Mouse (Mus musculus) midbrain, postnatal 0 days (tissue): Measurements from ENCODE around the gene Tmem11. TPM values are rescaled to one million over a fixed set of nuclear protein-coding genes. Genes with fewer than 3 reads are reported as not detected.

Experiments
- ATAC-seq: fragments of 200-750 bp; cut with Nextera tagmentation; 2 replicates; pipeline ENCODE4 v1.8.0; 2017; ENCODE audit warnings: moderate number of reproducible peaks, mild to moderate bottlenecking, moderate TSS enrichment, moderate library complexity; ENCODE audit not compliant: low FRiP score
- DNase-seq: peaks from one replicate; pipeline ENCODE4 v3.0.0-alpha.2; 2015; ENCODE audit warnings: low spot score
- H3K27ac ChIP-seq: fragments of 300-500 bp; sonication (generic); 2 replicates; pipeline ENCODE4 v1.5.1; 2014; ENCODE audit warnings: low read depth, mild to moderate bottlenecking, low read length, mixed read lengths
- H3K27me3 ChIP-seq: fragments of 300-500 bp; sonication (generic); 2 replicates; pipeline ENCODE4 v1.6.1; 2014; ENCODE audit warnings: low read length, control low read depth, mixed read lengths; ENCODE audit not compliant: insufficient read depth
- H3K36me3 ChIP-seq: fragments of 300-500 bp; sonication (generic); 2 replicates; pipeline ENCODE4 v1.6.1; 2014; ENCODE audit warnings: low read length, control low read depth, mixed read lengths; ENCODE audit not compliant: insufficient read depth
- H3K4me1 ChIP-seq: fragments of 300-500 bp; sonication (generic); 2 replicates; pipeline ENCODE4 v1.6.1; 2014; ENCODE audit warnings: mild to moderate bottlenecking, control low read depth, antibody characterized with exemption, low read length, mixed read lengths; ENCODE audit not compliant: insufficient read depth
- H3K4me2 ChIP-seq: fragments of 300-500 bp; sonication (generic); 2 replicates; pipeline ENCODE4 v1.6.1; 2014; ENCODE audit warnings: low read depth, mild to moderate bottlenecking, low read length, mixed read lengths; ENCODE audit not compliant: poor library complexity, severe bottlenecking
- H3K4me3 ChIP-seq: fragments of 300-500 bp; sonication (generic); 2 replicates; pipeline ENCODE4 v1.5.1; 2014; ENCODE audit warnings: low read depth, mild to moderate bottlenecking, low read length, moderate library complexity
- H3K9ac ChIP-seq: fragments of 300-500 bp; sonication (generic); replicated peaks from 2 replicates; pipeline ENCODE4 v1.6.1; 2014; ENCODE audit warnings: mild to moderate bottlenecking, low read length, moderate library complexity, mixed read lengths; ENCODE audit not compliant: poor library complexity, severe bottlenecking
- H3K9me3 ChIP-seq: fragments of 300-500 bp; sonication (generic); 2 replicates; pipeline ENCODE4 v1.6.1; 2016; ENCODE audit warnings: low read length, control low read depth
- CTCF ChIP-seq: IDR thresholded peaks from 2 replicates; pipeline ENCODE4 v1.5.1; 2016; ENCODE audit warnings: antibody characterized with exemption, mild to moderate bottlenecking
- WGBS: fragments of 180-500 bp; shearing (Covaris S2); extraction: QIAGEN DNeasy Blood & Tissue Kit; methylation state at CpG from one replicate; pipeline ENCODE4 v1.1.7; 2014; 5-methylcytosine and 5-hydroxymethylcytosine counted together
- polyA plus RNA-seq: library from polyadenylated mRNA; unstranded; fragments of >200 nt; fragmentation: Nextera tagmentation; extraction: Ambion mirVana; gene quantifications from 2 replicates; pipeline ENCODE4 v1.2.1, GENCODE M21; 2015
- total RNA-seq: library from RNA; depleted of rRNA; stranded (reverse); fragments of >200 nt; gene quantifications from 2 replicates; pipeline ENCODE4 v1.2.3, GENCODE M21; 2014; rRNA removed

The Tmem11 gene
- total RNA-seq = 47.1 and 53.4 TPM in 2 replicates
- polyA plus RNA-seq = 52.0 and 55.5 TPM in 2 replicates

DNA sequence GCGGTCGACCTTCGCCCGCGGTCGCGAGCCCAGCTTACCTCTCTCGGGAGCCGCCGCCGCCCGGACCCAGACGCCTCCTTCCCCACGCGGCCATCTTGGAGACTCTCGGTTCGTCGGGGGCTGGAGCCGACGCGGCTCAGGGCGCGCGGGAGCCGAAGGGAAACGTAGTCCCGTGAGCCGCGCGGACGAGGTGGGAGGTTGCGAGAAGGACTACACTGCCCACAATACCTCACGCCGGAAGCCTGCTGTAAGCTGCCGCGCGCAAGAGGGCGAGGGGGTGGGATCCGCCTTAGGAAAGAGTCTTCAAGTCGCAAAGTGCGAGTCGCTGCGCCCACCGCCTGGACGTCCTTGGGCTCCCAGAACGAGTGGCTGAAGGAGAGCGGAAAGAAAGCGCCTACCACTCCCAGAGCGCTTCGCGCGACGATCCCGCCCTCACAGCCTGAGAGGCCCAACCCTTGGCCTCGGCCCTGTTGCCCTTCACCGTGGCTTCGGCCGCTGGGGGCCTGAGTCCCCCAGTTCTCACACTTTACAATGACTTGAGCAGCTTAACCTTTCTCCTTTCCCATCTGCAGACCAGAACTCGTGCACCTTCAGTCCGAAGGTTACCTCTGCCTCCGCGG is at the start of gene Tmem11:
Gene Tmem11, minus strand, starts transcription at position 598 of the 620 bp plus-strand sequence.
- H3K9me3 ChIP-seq = no peaks in the 10 kb centered on the region
- H3K27me3 ChIP-seq = no peaks in the 10 kb centered on the region
- H3K4me3 ChIP-seq = peak within 1 kb of the TSS; percentile 99
- peak within 1 kb of the TSS; percentile 86 for H3K9ac ChIP-seq
- no peaks in the 10 kb centered on the region; the same call in 1 of the 2 replicates for H3K4me1 ChIP-seq
- TF ChIP-seq CTCF = peak; percentile 18; the same call in 1 of the 2 replicates
- no peaks in the 10 kb centered on the region for H3K36me3 ChIP-seq
- DNase-seq = peak; percentile 99
- peak; percentile 99 for ATAC-seq
- H3K27ac ChIP-seq = peak within 1 kb of the TSS; percentile 84
- peak within 1 kb of the TSS; percentile 75 for H3K4me2 ChIP-seq
- WGBS = under 1% methylated on average over 53 of the region's 62 CpGs

DNA sequence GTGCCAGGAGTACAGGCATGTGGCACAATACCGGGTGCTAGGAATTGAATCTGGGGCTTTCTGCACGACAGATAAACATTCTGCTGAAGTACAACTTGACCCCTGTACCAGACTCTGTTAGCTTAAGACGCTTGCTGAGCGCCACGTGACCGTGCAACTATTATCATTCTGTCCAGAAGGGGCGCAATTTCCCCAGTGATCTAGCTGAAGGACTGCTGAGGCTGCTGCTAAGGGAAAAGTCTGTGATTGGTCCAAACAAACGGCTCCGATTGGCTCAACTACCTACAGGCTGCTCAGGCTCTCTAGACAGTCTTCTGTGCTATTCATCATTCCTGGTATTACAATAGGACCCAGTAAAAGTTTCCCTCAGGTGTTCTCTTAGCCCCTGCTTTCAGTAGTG is 48.2 kb upstream of the Tmem11 start:
- peak; percentile 98 for TF ChIP-seq CTCF
- DNase-seq (peak; percentile 95), ATAC-seq (peak; percentile 84)
- Histone ChIP-seq H3K4me3 (peak overlapping the region; percentile 13), H3K4me1 (peaks cover 4% of the 10 kb centered on the region; the same call in 1 of the 2 replicates), H3K9me3 (no peaks in the 10 kb centered on the region), H3K36me3 (no peaks in the 10 kb centered on the region), H3K27me3 (no peaks in the 10 kb centered on the region), H3K4me2 (peak overlapping the region; percentile 45), H3K27ac (no peak overlapping the region), H3K9ac (no peak overlapping the region)
- WGBS = 1% methylated on average over 9 of the region's 9 CpGs

GRCm38 (mm10) chr11:60924981-60925380 is 45.9 kb upstream of the Tmem11 start:
- Histone ChIP-seq H3K9ac (no peak overlapping the region), H3K4me3 (no peak overlapping the region), H3K27me3 (no peaks in the 10 kb centered on the region), H3K4me2 (no peak overlapping the region), H3K36me3 (no peaks in the 10 kb centered on the region), H3K9me3 (no peaks in the 10 kb centered on the region), H3K4me1 (peaks cover 4% of the 10 kb centered on the region; the same call in 1 of the 2 replicates), H3K27ac (no peak overlapping the region)
- no peak for TF ChIP-seq CTCF
- ATAC-seq (no peak), DNase-seq (no peak)
- 72% methylated on average over 1 of the region's 1 CpGs for WGBS

DNA sequence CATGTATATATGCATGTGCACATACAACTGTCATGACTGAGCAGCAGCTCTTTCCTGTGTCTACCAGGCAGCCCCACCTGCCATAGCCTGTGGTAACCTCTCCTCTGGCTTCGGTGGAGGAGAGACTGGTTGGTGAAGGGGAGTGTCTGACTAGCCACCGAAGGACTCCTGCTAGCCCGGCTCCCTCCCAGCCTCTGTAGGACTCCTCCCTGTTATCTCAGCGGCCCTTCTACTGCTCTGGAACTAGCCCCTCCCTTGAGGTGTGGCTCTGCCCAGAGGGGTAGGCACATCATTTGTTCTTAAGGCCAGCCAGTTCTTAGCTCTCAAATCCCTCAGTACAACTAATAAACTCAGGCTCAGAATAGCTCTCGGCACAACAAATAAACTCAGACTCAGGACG is 45.4 kb upstream of the Tmem11 start:
- no peak for TF ChIP-seq CTCF
- no peak overlapping the region for H3K4me3 ChIP-seq
- 40% methylated on average over 6 of the region's 6 CpGs for WGBS

GRCm38 (mm10) chr11:60922964-60923363 is 43.9 kb upstream of the Tmem11 start:
- no peaks in the 10 kb centered on the region for H3K27me3 ChIP-seq
- no peak for ATAC-seq
- H3K9me3 ChIP-seq = no peaks in the 10 kb centered on the region
- 63% methylated on average over 5 of the region's 5 CpGs for WGBS
- H3K4me3 ChIP-seq = no peak overlapping the region
- TF ChIP-seq CTCF = no peak
- no peak overlapping the region for H3K9ac ChIP-seq
- peaks cover 4% of the 10 kb centered on the region; the same call in 1 of the 2 replicates for H3K4me1 ChIP-seq
- no peak overlapping the region for H3K4me2 ChIP-seq
- no peaks in the 10 kb centered on the region for H3K36me3 ChIP-seq
- H3K27ac ChIP-seq = no peak overlapping the region
- DNase-seq = no peak

More for the DNA sequence above, 45.4 kb upstream of the Tmem11 start:
- DNase-seq (no peak), ATAC-seq (no peak)
- Histone ChIP-seq H3K27me3 (no peaks in the 10 kb centered on the region), H3K4me1 (peaks cover 4% of the 10 kb centered on the region; the same call in 1 of the 2 replicates), H3K36me3 (no peaks in the 10 kb centered on the region), H3K9me3 (no peaks in the 10 kb centered on the region), H3K9ac (no peak overlapping the region), H3K4me2 (no peak overlapping the region), H3K27ac (no peak overlapping the region)

DNA sequence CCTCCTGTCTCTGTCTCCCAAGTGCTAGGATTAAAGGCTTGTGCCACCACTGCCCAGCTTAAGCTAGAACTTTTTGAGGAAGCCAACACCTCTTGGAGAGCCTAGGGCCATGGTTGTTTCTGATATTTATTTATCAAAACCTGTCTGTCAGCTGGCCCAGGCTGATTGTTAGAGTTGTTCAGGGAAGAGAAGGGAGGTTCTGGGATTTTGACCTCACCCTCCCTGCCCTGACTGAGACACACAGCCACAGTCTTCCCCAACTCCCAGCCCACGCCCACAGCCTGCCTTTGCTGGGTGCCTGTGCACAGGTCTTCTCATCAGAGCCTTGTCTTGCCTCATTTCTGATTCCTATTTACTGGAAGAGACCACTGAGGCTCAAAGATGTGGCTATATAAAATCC is 43.1 kb upstream of the Tmem11 start:
- ATAC-seq = no peak
- no peak overlapping the region for H3K9ac ChIP-seq
- no peak overlapping the region for H3K27ac ChIP-seq
- no peak overlapping the region for H3K4me3 ChIP-seq
- no peak overlapping the region for H3K4me2 ChIP-seq
- no peaks in the 10 kb centered on the region for H3K9me3 ChIP-seq
- WGBS = 86% methylated on average over 1 of the region's 1 CpGs
- DNase-seq = no peak
- no peaks in the 10 kb centered on the region for H3K36me3 ChIP-seq
- TF ChIP-seq CTCF = no peak
- no peaks in the 10 kb centered on the region for H3K27me3 ChIP-seq
- H3K4me1 ChIP-seq = no peaks in the 10 kb centered on the region
